Mouse (Mus musculus) cerebellum, adult 11 months (tissue): ENCODE data around the gene Adcy5.

Experiments used
- DNase-seq: peaks from one replicate; pipeline ENCODE4 v3.0.0; 2022

Adcy5 gene

DNA sequence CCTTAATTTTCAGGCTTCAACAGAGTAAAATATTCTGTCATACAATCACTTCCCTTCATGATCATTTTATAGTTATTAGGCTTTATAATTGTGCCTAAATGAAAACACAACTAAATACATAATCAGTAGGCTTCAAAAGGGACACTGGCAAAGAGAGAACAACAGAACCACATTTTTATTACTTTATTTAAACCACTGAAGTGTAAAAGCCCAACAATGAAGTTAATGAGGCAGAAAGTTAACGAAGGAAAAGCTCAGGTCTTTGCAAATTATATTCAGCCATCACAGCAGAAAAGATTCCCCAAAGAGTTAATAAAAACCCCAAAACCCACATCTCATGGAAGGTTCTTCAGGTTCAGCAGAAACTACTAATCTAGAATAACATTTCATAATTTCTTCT lies 175.8 kb downstream of the Adcy5 start:
- DNase-seq: no peak
